Mouse (Mus musculus) forebrain, embryonic 10.5 days (tissue): ENCODE data around the gene Stxbp1. TPM values are rescaled to one million over a fixed set of nuclear protein-coding genes. Genes with fewer than 3 reads are reported as not detected.

Source experiments
- DNase-seq: peaks from one replicate; pipeline ENCODE4 v3.0.0-alpha.2; 2017; ENCODE audit warnings: low spot score; ENCODE audit errors: extremely low spot score
- H3K27ac ChIP-seq: fragments of 300-500 bp; sonication (generic); 2 replicates; pipeline ENCODE4 v1.5.1; 2016; ENCODE audit warnings: mild to moderate bottlenecking
- H3K27me3 ChIP-seq: fragments of 300-500 bp; sonication (generic); 2 replicates; pipeline ENCODE4 v1.6.1; 2016; ENCODE audit warnings: mild to moderate bottlenecking; ENCODE audit not compliant: poor library complexity, severe bottlenecking
- H3K36me3 ChIP-seq: fragments of 300-500 bp; sonication (generic); replicated peaks from 2 replicates; pipeline ENCODE4 v1.6.1; 2016; ENCODE audit warnings: mild to moderate bottlenecking, moderate library complexity
- H3K4me1 ChIP-seq: fragments of 300-500 bp; sonication (generic); 2 replicates; pipeline ENCODE4 v1.6.1; 2016
- H3K4me3 ChIP-seq: fragments of 300-500 bp; sonication (generic); 2 replicates; pipeline ENCODE4 v1.5.1; 2016; ENCODE audit warnings: mild to moderate bottlenecking, moderate library complexity
- H3K9me3 ChIP-seq: fragments of 300-500 bp; sonication (generic); 2 replicates; pipeline ENCODE4 v1.6.1; 2016; ENCODE audit warnings: mild to moderate bottlenecking, moderate library complexity
- WGBS: fragments of 180-500 bp; shearing (Covaris S2); methylation state at CpG from one replicate; pipeline ENCODE4 v1.1.7; 2016; 5-methylcytosine and 5-hydroxymethylcytosine counted together
- polyA plus RNA-seq: library from polyadenylated mRNA; unstranded; fragments of >200 nt; fragmentation: Nextera tagmentation; extraction: Ambion mirVana; gene quantifications from 2 replicates; pipeline ENCODE4 v1.2.1, GENCODE M21; 2016

Stxbp1 gene
- 18.7 and 20.8 TPM in 2 replicates for polyA plus RNA-seq

DNA sequence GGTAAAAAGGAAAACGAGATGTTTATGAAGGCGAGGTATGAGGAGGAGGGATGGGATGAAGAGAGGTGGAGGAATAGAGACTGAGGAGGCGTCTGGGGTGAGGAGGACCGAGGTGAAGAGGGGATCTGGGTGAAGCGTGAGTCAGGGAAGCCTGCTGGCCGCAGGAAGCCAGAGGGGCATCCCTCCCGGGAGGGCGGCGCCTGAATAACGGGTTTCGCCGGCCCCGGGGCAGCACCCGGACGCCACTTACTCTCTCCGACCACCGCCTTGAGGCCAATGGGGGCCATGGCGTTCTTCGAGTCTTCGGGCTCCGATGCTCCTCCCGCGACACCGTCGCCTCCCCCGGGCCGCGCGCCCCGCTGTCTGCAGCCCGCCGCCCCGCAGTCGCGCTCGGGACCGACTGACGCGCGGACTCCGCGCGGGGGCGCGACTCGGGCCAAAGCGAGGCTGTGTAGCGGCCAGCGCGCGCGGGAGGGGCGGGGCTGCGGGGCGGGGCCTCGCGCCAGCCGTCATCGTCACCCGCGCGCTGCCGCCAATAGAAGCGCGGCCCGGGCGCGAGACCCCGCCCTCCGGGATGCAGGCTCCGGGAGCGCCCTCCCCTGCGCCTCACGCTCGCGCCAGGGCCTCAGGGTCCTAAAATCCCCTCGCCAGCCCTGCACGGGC is at the start of gene Stxbp1:
Stxbp1 (minus strand) TSS at position 441 of the 663 bp plus-strand sequence.
- H3K4me1 ChIP-seq = peaks cover 29% of the 10 kb centered on the region
- peak within 1 kb of the TSS; percentile 88 for H3K4me3 ChIP-seq
- H3K27me3 ChIP-seq = peaks cover 27% of the 10 kb centered on the region
- WGBS = under 1% methylated on average over 75 of the region's 78 CpGs
- peak within 1 kb of the TSS; percentile 87 for H3K27ac ChIP-seq
- H3K36me3 ChIP-seq = 0 out of 2 replicates have a peak, but pooled peaks cover 2% of the 10 kb centered on the region
- no peaks in the 10 kb centered on the region for H3K9me3 ChIP-seq
- peak; percentile 83 for DNase-seq

DNA sequence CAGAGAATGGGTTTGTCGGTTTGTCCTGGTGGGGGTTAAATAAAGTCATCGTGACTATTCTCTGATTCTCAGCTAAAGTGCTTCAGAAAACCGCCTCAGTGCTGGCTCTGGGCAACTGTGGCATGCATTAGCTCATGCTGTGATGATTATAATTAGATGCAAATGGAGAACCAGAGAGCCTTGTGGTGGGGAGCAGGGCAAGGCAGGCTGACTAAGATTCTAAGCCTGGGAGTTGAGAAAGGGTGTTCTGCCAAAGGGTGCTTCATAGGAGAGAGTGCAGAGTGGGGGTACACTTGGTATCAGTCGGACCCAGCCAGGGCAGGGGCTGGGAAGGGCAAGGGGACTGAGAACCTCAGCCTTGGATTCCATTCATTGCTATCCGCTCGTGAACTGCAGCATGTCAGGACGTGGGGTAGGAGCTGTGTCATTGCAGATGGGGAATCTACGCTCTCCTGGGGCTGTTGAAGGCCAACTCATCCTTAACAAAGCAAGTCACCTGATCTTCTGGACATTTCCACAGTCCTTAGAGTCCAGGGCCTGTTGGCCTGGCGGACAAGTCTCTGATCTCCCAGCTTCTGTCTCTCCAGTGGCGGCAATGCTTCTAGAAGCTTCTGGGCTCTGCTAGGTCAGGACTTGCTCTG is 49.6 kb upstream of the Stxbp1 start:
- Histone ChIP-seq H3K27me3 (no peaks in the 10 kb centered on the region), H3K27ac (0 out of 2 replicates have a peak overlapping the region, but pooled peaks have one; percentile 21), H3K4me3 (no peak overlapping the region), H3K4me1 (peaks cover 34% of the 10 kb centered on the region), H3K9me3 (no peaks in the 10 kb centered on the region), H3K36me3 (peaks cover 9% of the 10 kb centered on the region; the same call in 1 of the 2 replicates)
- no peak for DNase-seq
- 56% methylated on average over 10 of the region's 10 CpGs for WGBS

DNA sequence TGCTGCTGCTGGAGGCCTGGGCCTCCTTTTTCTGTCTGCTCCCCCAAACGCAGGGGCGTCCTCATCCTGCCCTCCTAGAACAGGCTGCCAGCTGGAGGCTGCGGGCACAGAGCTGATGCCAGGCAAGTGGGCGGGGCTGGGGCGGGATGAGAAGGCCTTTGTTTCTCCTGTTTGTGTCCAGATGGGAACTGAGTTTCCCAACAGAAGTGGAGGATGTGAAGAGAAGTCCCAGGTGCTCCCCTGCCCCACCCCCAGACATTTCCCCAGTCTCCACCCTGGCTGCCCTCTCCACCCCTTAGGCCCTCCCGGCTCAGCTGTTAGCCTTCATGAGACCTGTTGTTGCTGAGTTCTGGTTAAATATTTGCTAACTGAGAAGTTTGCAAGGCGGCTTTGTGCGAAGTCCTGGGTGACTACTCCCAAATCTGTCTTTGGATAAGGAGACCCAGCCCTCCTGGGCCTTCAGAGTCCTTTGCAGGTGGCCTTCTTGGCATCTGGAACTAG is 48.6 kb upstream of the Stxbp1 start:
- H3K9me3 ChIP-seq = no peaks in the 10 kb centered on the region
- peaks cover 9% of the 10 kb centered on the region; the same call in 1 of the 2 replicates for H3K36me3 ChIP-seq
- no peak for DNase-seq
- no peaks in the 10 kb centered on the region for H3K27me3 ChIP-seq
- 51% methylated on average over 8 of the region's 8 CpGs for WGBS
- peak overlapping the region; percentile 48 for H3K27ac ChIP-seq
- H3K4me3 ChIP-seq = no peak overlapping the region
- peaks cover 42% of the 10 kb centered on the region for H3K4me1 ChIP-seq

DNA sequence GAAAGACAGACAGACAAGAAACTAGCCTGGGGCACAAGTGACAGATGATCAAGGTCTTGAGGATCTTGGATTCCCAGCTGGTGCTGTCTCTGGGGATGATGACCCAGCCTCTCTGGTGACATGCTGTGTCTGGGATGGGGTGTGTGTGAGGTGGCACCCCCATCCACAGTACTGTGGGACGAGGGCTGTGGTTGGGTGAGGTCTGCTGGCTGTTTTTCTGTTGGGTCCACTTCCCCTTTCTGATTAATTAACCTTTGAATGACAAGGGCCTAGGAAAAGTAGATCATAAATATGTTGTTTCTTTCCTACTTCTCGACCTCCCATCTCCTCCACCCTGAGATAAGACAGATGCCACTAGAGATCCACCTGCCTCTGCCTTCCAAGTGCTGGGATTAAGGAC is 47.1 kb upstream of the Stxbp1 start:
- no peak overlapping the region for H3K27ac ChIP-seq
- no peak overlapping the region for H3K4me3 ChIP-seq
- WGBS = 84% methylated on average over 2 of the region's 2 CpGs
- H3K36me3 ChIP-seq = peaks cover 9% of the 10 kb centered on the region; the same call in 1 of the 2 replicates
- H3K4me1 ChIP-seq = peaks cover 55% of the 10 kb centered on the region
- no peaks in the 10 kb centered on the region for H3K9me3 ChIP-seq
- DNase-seq = no peak
- H3K27me3 ChIP-seq = no peaks in the 10 kb centered on the region

DNA sequence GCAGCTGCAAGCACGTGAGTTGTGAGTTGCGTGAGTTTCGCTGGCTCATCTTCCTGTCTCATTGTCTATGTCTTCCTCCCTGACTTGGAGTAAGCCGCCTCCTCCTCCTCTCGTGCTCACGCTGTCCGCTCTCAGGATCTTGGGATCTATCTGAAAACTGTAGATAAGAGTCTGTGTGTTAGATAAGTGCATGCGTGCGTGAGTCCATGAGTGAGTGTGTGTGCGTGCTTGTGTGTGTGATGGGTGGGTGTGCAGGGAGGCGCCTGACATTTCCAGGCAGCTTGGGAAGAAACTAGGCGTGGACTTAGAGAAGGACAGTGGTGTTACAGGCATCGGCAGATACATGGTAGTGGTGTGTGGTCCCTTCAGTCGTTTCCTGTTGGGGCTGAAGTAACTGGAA is 45.4 kb upstream of the Stxbp1 start:
- no peak for DNase-seq
- H3K4me1 ChIP-seq = peaks cover 63% of the 10 kb centered on the region
- WGBS = 88% methylated on average over 14 of the region's 14 CpGs
- H3K4me3 ChIP-seq = no peak overlapping the region
- no peaks in the 10 kb centered on the region for H3K9me3 ChIP-seq
- no peaks in the 10 kb centered on the region for H3K27me3 ChIP-seq
- H3K36me3 ChIP-seq = peaks cover 9% of the 10 kb centered on the region; the same call in 1 of the 2 replicates
- H3K27ac ChIP-seq = no peak overlapping the region

DNA sequence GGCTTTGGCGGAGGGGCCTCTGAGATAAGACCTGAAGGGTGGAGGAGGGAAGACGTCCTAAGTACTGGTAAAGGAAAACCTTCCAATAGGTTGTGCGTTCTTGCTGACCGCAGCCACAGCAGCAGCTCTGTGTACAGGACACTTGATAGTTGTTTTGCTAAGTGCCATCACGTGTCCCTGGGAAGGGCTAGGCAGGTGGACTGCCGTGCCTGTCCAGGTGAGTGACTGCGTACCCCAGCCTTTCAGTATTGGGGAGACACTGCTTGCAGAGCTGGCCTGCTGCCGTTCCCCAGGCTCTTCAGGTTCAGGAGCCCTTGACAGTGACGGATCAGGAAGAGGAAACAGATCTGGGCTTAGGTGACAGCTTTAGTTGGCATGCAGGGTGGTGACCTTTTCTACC is 44.2 kb upstream of the Stxbp1 start:
- peaks cover 54% of the 10 kb centered on the region for H3K4me1 ChIP-seq
- 83% methylated on average over 9 of the region's 9 CpGs for WGBS
- peaks cover 9% of the 10 kb centered on the region; the same call in 1 of the 2 replicates for H3K36me3 ChIP-seq
- H3K27ac ChIP-seq = 0 out of 2 replicates have a peak overlapping the region, but pooled peaks have one; percentile 1
- no peak for DNase-seq
- no peaks in the 10 kb centered on the region for H3K9me3 ChIP-seq
- H3K27me3 ChIP-seq = no peaks in the 10 kb centered on the region
- no peak overlapping the region for H3K4me3 ChIP-seq

DNA sequence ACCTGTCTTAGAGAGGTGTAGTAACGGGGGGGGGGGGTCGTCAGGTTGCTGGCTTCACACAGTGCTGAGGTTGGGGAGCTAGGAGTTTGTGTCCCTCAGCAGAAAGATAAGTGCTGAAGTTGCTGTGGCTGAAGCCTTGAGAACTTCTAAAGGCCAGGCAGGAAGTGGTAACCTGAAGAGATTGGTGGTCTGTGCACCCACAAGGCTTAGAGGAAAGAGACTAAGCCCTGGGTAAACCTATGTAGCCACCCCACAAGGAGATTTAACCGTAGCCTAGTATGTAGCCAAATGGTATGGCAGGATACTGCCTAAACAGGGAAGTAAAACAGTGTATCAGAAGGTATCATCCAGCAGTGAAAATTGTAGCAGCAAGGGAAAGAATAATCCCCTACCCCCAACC is 43.2 kb upstream of the Stxbp1 start:
- no peak overlapping the region for H3K4me3 ChIP-seq
- peaks cover 9% of the 10 kb centered on the region; the same call in 1 of the 2 replicates for H3K36me3 ChIP-seq
- 91% methylated on average over 3 of the region's 3 CpGs for WGBS
- no peak for DNase-seq
- H3K4me1 ChIP-seq = peaks cover 45% of the 10 kb centered on the region
- H3K9me3 ChIP-seq = no peaks in the 10 kb centered on the region
- no peaks in the 10 kb centered on the region for H3K27me3 ChIP-seq
- no peak overlapping the region for H3K27ac ChIP-seq

DNA sequence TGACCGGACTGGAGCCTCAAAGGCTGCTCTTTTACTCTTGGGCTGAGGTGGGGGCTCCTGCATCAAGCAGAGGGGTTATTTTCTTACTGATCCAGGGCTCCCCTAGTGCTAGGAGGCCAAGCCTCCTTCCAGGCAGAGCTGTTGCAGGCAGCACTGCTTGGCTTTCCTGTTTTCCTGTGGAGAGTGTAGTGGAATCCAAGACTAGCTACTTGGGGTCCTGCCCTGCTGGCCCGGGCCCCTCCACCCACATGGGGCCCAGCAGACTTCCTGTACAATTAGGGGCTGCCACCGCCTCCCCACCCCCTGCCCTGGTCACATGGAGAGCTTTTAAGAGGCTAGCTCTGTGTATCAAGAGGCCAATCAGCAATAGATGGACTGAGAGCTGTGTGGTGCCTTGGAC is 41.5 kb upstream of the Stxbp1 start:
- no peaks in the 10 kb centered on the region for H3K9me3 ChIP-seq
- H3K4me1 ChIP-seq = peaks cover 61% of the 10 kb centered on the region
- H3K36me3 ChIP-seq = peaks cover 4% of the 10 kb centered on the region; the same call in 1 of the 2 replicates
- H3K27ac ChIP-seq = peak overlapping the region; percentile 81
- 48% methylated on average over 3 of the region's 3 CpGs for WGBS
- no peak for DNase-seq
- H3K27me3 ChIP-seq = no peaks in the 10 kb centered on the region
- 0 out of 2 replicates have a peak overlapping the region, but pooled peaks have one; percentile 10 for H3K4me3 ChIP-seq

DNA sequence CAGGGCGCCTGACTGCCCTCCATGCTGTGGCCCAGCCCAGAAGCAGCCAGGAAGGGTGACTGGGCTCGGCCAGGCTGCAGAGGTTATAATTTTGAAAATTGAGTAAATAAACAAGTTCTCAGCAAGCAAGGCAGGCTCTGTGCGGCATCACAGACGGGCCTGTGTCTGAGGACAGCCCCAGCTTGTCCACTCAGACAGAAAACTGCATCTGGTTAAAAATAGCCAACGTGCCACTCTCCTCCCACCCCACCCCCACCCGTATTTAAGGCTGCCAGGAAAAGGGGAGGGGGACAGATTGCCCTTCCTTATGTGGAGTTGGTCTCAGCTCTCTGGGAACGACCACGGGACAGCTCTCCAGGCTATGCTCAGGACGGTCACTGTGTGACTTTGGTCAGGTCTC is 41.0 kb upstream of the Stxbp1 start:
- no peak overlapping the region for H3K4me3 ChIP-seq
- DNase-seq = no peak
- no peaks in the 10 kb centered on the region for H3K9me3 ChIP-seq
- H3K27me3 ChIP-seq = no peaks in the 10 kb centered on the region
- H3K36me3 ChIP-seq = no peaks in the 10 kb centered on the region
- 40% methylated on average over 9 of the region's 9 CpGs for WGBS
- peaks cover 62% of the 10 kb centered on the region for H3K4me1 ChIP-seq
- peak overlapping the region; percentile 81 for H3K27ac ChIP-seq

DNA sequence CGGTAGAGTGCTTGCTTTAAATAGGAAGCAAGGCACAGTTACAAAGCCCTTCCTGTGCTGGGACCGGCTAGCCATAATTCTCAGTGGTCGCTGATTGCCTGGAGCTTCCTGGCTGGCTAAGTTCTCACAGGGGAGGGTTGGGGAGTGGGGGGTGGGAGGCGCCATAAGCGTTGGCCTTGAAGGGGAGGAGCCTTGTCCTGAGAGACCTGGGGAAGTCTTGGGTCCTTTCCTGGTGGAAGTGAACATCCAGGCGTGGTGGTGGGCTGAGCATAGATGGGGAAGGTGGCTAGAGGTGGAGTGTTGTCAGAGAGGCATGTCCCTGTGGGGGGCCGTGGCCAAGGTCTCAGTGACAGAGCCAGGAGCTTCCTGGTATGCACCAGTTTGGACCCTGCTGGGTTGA is 37.7 kb upstream of the Stxbp1 start:
- Histone ChIP-seq H3K4me3 (no peak overlapping the region), H3K27me3 (no peaks in the 10 kb centered on the region), H3K9me3 (no peaks in the 10 kb centered on the region), H3K36me3 (no peaks in the 10 kb centered on the region), H3K4me1 (peaks cover 77% of the 10 kb centered on the region), H3K27ac (peak overlapping the region; percentile 56)
- WGBS = 49% methylated on average over 7 of the region's 7 CpGs
- DNase-seq = no peak

DNA sequence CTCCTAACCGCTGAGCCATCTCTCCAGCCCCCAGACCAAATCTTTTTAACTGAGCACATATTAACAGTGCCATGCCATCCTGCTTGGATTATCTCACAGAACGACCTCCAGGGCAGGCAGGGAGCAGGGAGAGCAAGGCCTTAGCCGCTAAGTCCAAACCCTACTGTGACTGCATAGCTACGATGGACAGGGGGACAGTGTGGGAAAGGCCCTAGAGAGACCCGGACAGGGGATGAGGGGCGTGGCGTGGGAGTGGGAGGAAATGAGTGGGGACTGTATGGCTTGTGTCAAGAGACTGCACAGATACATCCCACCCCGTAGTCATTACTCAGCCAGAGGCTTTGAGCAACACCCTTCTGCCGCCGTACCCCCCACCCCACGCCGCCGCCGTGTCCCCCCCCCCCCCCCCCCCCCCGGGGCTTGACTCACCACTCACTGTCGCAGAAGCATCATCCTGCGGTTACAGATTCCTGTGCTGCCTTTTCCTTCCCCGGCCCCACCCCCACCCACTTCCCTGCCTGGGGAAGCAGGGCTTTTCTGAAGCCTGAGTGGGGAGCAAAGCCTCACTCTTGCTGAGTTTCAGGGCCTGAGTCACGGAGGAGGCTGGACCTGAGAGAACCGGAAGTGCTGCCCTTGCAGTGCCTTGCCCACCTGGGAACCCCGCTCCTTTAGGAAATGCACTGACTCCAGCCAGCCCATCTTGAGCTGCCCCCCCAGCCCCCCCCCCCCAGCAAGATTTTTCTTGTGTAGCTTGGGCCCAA is 35.4 kb upstream of the Stxbp1 start:
- H3K9me3 ChIP-seq = no peaks in the 10 kb centered on the region
- H3K4me3 ChIP-seq = no peak overlapping the region
- H3K27me3 ChIP-seq = peaks cover 3% of the 10 kb centered on the region; the same call in 1 of the 2 replicates
- peaks cover 77% of the 10 kb centered on the region for H3K4me1 ChIP-seq
- DNase-seq = no peak
- WGBS = 65% methylated on average over 19 of the region's 21 CpGs
- H3K36me3 ChIP-seq = no peaks in the 10 kb centered on the region
- peak overlapping the region; percentile 69 for H3K27ac ChIP-seq

DNA sequence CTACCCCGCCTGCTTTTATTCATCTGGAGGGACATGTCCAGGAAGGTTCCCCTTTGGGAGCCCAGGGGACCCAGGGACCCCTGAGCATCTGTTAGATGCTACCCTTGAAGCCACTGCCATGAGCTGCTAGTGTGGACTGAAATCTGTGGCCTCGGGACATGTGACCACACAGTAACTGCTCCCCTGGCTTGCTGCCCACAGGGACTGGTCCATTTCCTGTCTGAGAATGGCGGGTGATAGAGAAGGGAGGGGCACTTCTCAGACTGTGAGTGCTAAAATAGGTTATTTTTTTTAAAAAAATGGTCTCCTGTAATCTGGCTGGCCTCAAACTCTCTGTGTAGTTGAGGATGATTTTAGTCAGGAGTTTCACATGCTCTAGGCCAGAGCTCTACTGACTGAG is 34.7 kb upstream of the Stxbp1 start:
- no peaks in the 10 kb centered on the region for H3K9me3 ChIP-seq
- DNase-seq = no peak
- peaks cover 10% of the 10 kb centered on the region for H3K27me3 ChIP-seq
- H3K27ac ChIP-seq = peak overlapping the region; percentile 78
- H3K4me1 ChIP-seq = peaks cover 82% of the 10 kb centered on the region
- no peak overlapping the region for H3K4me3 ChIP-seq
- 40% methylated on average over 3 of the region's 3 CpGs for WGBS
- no peaks in the 10 kb centered on the region for H3K36me3 ChIP-seq
